Comparison of ENCODE assay signal across 8 mouse cellular contexts in the genomic region with DNA sequence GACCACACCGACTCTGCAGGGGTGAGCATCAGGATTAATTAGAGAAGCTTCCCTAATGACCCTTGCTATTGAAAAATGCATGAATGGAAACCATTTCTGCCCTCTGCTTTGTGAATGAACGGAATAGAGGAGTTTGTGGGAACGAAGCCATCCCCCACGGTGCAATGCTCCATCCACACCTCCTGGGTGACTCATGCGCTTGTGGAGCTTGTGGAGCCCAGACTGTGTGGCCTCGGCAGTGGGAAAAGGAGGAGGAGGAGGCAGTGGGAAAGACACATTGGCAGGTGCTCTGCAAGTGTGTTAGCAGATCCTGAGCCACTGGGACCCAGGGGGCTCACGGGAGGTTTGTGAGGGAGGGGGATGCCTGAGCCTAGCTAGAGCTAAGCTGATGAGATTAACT.
DNase-seq lines count a peak whose midpoint lies in the region.

No protein-coding gene starts in this region.

- DNase-seq in right cerebral cortex, adult 18-20 months: peak; percentile 89
- no peak for DNase-seq in right cerebral cortex, postnatal 4 days
- peak; percentile 44 for DNase-seq in fibroblast of lung, adult 2 months (ENCODE audit: low read depth)
- peak; percentile 64 for DNase-seq in layer of hippocampus, adult 9-11 months
- DNase-seq in telencephalon, adult 2 months (ENCODE audit: low read depth, low spot score): peak; percentile 74
- DNase-seq in kidney, adult 18-20 months: no peak
- no peak for DNase-seq in spleen, postnatal 10 days (ENCODE audit: low spot score in 2 of 2)
- no peak for DNase-seq in kidney, adult 11 months

Comparison
In these comparisons a context has a peak if more than half of its experiments do, and no peak if none do; other contexts are left out.
1. DNase-seq: peak in right cerebral cortex, adult 18-20 months (single experiment), fibroblast of lung, adult 2 months (single experiment), layer of hippocampus, adult 9-11 months (single experiment) and telencephalon, adult 2 months (single experiment); none in right cerebral cortex, postnatal 4 days (single experiment), kidney, adult 18-20 months (single experiment), spleen, postnatal 10 days (0 of 2) and kidney, adult 11 months (single experiment).